Mouse (Mus musculus): Measurements from ENCODE around the gene Eno3. TPM values are rescaled to one million over a fixed set of nuclear protein-coding genes. Genes with fewer than 3 reads are reported as not detected.
A peak's percentile ranks its signal among the peaks of the same experiment; 100 is the strongest.

Gene Eno3
- 16.7 and 21.2 TPM in 2 replicates for total RNA-seq (2017)

GRCm38 (mm10) chr11:70656964-70657363 lies at the start of gene Eno3:
Gene Eno3, plus strand, starts transcription at chr11:70657202.
- no peak for ATAC-seq (ENCODE audit: extremely low read depth, insufficient number of reproducible peaks, low FRiP score, poor library complexity, severe bottlenecking)

DNA sequence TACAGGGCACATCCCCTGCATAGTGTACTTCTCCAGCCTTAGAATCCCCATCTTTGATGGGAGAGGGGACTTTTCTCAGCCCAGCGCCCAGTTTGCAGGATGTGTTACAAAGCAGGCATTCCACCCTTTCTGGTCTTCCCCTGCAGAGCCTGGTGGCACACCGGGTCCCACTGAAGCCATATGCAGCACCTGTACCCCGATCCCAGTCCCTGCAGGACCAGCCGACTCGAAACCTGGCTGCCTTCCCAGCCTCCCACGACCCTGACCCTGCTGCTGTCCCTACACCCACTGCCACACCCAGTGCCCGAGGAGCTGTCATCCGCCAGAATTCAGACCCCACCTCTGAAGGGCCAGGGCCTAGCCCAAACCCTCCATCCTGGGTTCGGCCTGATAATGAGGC lies 49.4 kb upstream of the Eno3 start:
- ATAC-seq (ENCODE audit: extremely low read depth, insufficient number of reproducible peaks, low FRiP score, poor library complexity, severe bottlenecking): no peak

GRCm38 (mm10) chr11:70608381-70609066 lies 48.5 kb upstream of the Eno3 start:
- no peak for ATAC-seq (ENCODE audit: extremely low read depth, insufficient number of reproducible peaks, low FRiP score, poor library complexity, severe bottlenecking)

DNA sequence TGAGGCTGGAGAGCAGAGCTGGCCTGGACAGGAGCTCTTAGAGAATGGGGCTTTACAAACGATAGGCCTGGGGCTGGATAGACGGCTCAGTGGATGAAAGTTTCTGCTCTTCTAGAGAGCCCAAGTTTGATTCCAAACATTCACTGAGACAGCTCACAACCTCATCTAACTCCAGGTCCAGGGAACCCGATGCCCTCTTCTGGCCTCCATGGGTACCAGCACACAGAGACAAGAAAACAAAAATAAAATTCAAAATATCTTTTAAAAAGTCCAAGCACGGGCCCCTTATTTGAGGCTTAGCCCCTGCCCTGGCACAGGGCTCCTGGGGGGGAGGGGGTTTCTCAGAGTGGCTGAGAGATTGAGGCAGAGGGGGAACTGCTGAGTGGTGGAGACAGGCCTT lies 46.2 kb upstream of the Eno3 start:
- no peak for ATAC-seq (ENCODE audit: extremely low read depth, insufficient number of reproducible peaks, low FRiP score, poor library complexity, severe bottlenecking)

- ATAC-seq (ENCODE audit: extremely low read depth, insufficient number of reproducible peaks, low FRiP score, poor library complexity, severe bottlenecking): no peak
Observed at GRCm38 (mm10) chr11:70612505-70612904, 44.5 kb upstream of the Eno3 start.

DNA sequence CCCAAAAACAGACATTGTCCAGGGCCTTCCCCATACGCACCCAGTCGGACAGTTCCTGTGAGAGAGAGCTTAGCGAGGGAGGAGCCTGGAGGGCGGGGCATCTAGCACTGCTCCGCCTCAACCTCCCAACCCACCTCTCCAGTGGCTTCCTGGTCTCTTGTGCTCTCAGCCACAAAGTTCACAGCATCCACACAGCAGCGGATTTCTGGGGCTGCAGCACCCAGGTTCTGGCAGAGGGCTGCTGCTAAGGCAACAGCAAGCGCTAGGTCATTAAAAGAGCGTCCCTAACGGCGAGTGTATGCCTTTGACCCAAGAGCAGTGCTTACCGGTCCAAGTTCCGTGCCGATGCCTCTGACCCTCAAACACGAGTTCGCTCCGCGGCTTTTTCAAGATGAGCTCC lies 41.9 kb upstream of the Eno3 start:
- ATAC-seq (ENCODE audit: extremely low read depth, insufficient number of reproducible peaks, low FRiP score, poor library complexity, severe bottlenecking): peak; percentile 83

DNA sequence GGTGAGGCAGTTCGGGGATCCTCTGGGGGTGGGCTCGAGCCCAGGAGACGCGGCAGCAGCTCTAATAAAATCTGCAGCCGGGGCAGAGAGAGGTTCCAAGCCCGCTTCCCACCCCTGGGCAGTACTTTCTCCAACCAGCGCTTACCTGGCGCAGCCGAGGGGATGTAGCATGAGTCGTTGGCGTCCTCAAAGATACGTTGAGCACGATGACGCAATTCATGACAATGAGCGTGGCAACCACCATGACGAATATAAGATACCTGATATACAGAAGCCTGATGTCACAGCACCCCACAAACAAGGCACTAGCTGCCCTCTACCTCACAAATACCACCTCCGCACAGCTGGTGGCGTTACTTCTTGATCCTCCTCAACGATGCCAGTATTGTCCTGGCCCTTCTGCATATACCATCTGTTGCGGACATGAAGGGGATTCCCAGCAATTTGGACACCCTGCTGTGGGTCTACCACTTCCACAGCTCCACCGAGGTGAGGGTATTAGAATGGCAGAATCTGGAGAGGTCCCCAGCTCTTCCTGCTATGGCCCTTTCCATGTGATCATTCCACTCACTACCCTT lies 41.4 kb upstream of the Eno3 start, which contains the start of gene 4930544D05Rik:
Gene 4930544D05Rik, plus strand, starts transcription at position 333 of the 578 bp plus-strand sequence.
- peak; percentile 23; the same call in 1 of the 2 replicates for ATAC-seq (ENCODE audit: extremely low read depth, insufficient number of reproducible peaks, low FRiP score, poor library complexity, severe bottlenecking)

- ATAC-seq (ENCODE audit: extremely low read depth, insufficient number of reproducible peaks, low FRiP score, poor library complexity, severe bottlenecking): no peak
Observed at GRCm38 (mm10) chr11:70619101-70619500, 37.9 kb upstream of the Eno3 start, which contains the start of gene Chrne. Gene Chrne, minus strand, starts transcription at chr11:70619216.

GRCm38 (mm10) chr11:70621972-70622814 lies 34.8 kb upstream of the Eno3 start:
- peak; percentile 44 for ATAC-seq (ENCODE audit: extremely low read depth, insufficient number of reproducible peaks, low FRiP score, poor library complexity, severe bottlenecking)

GRCm38 (mm10) chr11:70623053-70623742 lies 33.8 kb upstream of the Eno3 start:
- ATAC-seq (ENCODE audit: extremely low read depth, insufficient number of reproducible peaks, low FRiP score, poor library complexity, severe bottlenecking): no peak

GRCm38 (mm10) chr11:70625473-70625872 lies 31.5 kb upstream of the Eno3 start:
- ATAC-seq (ENCODE audit: extremely low read depth, insufficient number of reproducible peaks, low FRiP score, poor library complexity, severe bottlenecking): peak; percentile 60; the same call in 1 of the 2 replicates

DNA sequence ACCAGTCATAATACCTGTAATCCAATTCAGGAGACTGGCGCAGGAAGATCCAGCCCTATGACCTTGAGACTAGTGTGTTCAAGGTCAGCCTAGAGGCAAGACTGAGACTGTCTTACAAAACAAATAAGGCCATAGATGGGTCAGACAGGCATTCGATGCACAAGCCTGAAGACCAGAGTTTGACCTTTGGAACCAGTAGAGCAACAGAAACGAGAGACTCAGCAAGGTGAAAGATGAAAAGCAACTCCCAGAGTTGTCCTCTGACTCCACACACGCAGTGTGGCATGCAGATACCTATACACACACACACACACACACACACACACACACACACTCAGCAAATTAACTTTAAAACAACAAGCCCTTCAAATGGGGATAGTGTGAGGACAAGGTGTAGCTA lies 30.1 kb upstream of the Eno3 start:
- ATAC-seq (ENCODE audit: extremely low read depth, insufficient number of reproducible peaks, low FRiP score, poor library complexity, severe bottlenecking): no peak

DNA sequence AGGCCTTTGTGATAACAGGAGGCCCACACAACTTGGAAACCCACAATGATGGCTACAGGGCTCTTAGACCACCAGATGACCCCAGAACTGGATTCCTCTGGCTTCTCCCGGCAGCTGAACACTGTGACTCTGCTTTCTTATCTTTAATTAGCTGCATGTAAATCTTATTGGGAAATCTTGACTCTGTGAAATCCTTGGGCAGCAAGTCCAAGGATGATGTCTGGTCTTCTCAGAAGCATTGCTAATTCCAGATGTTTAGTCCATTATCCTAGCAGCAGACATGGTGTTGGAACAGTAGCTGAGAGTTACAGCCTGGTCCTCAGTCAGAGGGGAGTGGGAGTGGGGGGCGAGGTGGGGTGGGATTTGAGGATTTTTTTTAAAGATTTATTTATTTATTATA lies 28.6 kb upstream of the Eno3 start:
- no peak for ATAC-seq (ENCODE audit: extremely low read depth, insufficient number of reproducible peaks, low FRiP score, poor library complexity, severe bottlenecking)

DNA sequence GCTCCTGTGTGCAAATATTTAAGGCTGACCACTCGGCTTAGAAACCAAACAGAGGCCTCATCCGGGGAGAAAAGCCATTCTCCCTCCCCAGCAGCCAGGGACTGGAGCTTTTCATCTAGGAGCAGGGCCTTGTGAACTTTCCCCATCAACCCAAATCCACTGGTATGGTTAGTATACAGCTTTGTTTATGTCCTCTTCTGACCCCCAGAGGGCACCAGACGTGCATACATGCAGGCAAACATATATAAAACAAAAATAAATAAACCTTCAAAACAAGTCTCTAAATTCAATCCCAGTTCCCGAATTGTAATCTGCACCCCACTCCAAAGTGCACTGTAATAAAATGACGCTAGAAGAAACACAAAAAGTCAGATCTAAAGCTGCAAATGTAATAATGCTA lies 27.4 kb upstream of the Eno3 start:
- peak; percentile 44; the same call in 1 of the 2 replicates for ATAC-seq (ENCODE audit: extremely low read depth, insufficient number of reproducible peaks, low FRiP score, poor library complexity, severe bottlenecking)

DNA sequence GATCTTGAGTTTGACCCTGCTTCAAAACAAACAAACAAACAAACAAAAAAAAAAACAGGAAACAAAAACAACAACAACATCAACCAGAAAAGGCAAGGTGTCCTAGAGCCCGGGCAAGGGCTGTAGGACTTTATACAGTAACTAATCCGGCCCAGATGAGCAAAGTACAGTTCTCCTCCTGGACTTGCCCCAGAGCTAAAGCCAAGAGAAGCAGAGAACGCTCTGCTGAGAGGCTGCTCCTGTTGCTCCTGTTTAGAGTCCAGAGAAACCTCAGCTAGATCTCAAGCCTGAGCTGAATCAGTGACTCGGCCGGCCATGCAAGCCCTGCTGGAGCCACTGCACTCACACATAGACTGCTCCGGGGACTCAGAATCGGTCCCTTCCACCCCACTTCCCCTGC lies 26.9 kb upstream of the Eno3 start:
- ATAC-seq (ENCODE audit: extremely low read depth, insufficient number of reproducible peaks, low FRiP score, poor library complexity, severe bottlenecking): no peak

- no peak for ATAC-seq (ENCODE audit: extremely low read depth, insufficient number of reproducible peaks, low FRiP score, poor library complexity, severe bottlenecking)
Observed at GRCm38 (mm10) chr11:70635601-70636000, 21.4 kb upstream of the Eno3 start.

DNA sequence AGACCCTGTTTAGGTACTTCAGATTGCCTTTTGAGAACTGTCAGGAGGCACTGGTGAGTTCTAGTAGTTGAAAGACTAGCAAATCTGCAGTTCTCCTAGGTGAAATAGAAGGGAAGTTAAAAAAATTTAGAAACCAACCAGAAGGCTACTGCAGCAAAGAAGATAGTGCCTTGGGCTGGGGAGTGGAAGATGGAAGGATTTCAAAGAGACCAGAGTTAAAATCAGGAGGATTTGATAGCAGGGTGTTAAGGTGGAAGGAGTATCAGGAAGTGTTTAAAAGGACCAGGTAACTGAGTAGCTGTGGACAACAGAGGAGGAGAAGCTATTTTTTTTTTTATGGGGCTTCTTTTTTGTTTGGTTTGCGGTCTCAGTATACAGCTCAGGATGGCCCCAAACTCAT lies 19.2 kb upstream of the Eno3 start:
- no peak for ATAC-seq (ENCODE audit: extremely low read depth, insufficient number of reproducible peaks, low FRiP score, poor library complexity, severe bottlenecking)

- ATAC-seq (ENCODE audit: extremely low read depth, insufficient number of reproducible peaks, low FRiP score, poor library complexity, severe bottlenecking): no peak
Observed at GRCm38 (mm10) chr11:70638293-70638692, 18.7 kb upstream of the Eno3 start.

- no peak for ATAC-seq (ENCODE audit: extremely low read depth, insufficient number of reproducible peaks, low FRiP score, poor library complexity, severe bottlenecking)
Observed at GRCm38 (mm10) chr11:70638714-70639278, 18.2 kb upstream of the Eno3 start, which contains the start of gene Gp1ba. Gene Gp1ba, plus strand, starts transcription at chr11:70639122.

All from neutrophil, adult 5-6 weeks (primary cell).